Mouse (Mus musculus) frontal cortex, adult 2 months (tissue): Measurements from ENCODE around the gene Timp3. TPM values are rescaled to one million over a fixed set of nuclear protein-coding genes. Genes with fewer than 3 reads are reported as not detected.
"Not testable (repeated sequence)": the region's sequence is repeated elsewhere in the genome, so short reads cannot be mapped to it uniquely, and the experiment has no call there.

ENCODE experiments used
- DNase-seq, 2 experiments: peaks; one replicate each; pipeline ENCODE4 v3.0.0; 2022; ENCODE audit warnings: low spot score in 1 of 2; ENCODE audit errors: extremely low spot score in 1 of 2
- polyA plus RNA-seq: library from polyadenylated mRNA; depleted of rRNA; stranded (reverse); fragments of >200 nt; gene quantifications from 2 replicates; pipeline ENCODE4 v1.2.3, GENCODE M21; 2012

Timp3 gene
- polyA plus RNA-seq, 1 experiment = 65.5 TPM

DNA sequence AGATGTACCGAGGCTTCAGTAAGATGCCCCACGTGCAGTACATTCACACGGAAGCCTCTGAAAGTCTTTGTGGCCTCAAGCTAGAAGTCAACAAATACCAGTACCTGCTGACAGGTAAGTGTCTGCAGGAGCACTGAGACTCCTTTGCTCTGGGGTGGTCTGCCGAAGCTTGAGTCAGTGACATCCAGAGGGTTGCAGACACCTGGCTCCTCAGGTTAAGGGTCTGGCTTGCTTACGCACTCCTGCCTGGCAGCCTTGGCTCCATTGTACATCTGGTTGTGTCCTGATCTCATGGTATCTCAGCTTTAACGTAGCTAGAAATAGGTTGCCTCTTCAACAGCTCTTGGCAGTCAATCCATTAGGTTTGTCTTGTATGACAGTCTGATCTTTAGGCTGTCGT lies 43.8 kb downstream of the Timp3 start:
- DNase-seq = no peak

DNA sequence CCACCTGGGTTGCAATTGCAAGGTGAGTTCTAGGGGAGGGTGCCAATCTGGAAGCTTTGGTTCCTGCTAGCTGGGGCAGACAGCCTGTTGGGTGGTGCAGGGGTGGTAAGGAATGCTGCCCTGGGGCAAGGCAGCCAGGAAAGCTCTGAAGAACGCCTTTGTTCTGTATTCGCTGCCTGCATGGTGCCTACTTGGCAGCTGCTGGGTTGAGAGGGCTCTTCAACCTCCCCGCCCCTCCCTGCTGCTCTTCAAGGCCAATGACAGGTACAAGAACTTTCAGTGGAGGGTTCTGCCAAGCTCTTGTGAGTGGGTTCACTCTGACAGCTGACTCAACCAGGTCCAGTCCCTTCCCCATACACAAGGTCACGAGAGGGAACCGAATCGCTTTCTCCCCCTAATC lies 44.5 kb downstream of the Timp3 start:
- no peak for DNase-seq

DNA sequence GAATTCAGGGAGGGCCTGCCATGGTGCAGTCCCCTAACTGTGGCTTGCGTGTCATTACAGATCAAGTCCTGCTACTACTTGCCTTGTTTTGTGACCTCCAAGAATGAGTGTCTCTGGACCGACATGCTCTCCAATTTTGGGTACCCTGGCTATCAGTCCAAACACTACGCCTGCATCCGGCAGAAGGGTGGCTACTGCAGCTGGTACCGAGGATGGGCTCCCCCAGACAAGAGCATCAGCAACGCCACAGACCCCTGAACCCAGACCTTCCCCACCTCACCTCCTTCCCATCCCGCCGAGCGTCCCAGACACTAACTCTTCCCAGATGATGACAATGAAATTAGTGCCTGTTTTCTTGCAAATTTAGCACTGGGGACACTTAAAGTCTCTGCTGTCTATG lies 45.5 kb downstream of the Timp3 start:
- DNase-seq = no peak

DNA sequence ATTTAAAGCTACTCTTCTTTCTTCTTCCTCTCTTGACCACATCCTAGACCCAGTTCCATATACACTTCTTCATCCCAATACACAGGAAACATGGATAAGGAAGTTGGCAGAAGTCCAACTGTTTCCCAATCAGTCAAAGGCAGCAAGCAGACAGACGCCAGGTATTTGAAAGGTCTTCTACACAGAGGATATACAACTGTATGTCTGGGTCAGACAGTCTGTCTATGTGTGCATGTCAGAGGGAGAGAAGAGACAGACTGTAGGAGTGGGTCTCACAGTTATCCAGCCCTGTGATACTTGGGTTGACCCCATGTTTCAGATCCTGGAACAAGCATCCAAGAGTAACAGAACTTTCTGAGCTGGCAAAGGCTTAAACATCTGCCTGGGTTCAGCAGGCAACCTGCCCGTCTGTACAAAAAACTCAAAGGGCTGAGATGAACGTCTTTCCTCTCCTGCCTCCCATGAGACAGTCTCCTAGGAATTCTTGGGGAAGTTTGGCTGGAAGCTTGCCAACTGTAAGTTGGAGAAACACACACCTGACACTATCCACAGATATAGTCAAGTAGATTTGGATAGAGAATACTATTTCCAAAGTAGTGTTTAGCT lies 46.2 kb downstream of the Timp3 start:
- DNase-seq = no peak

DNA sequence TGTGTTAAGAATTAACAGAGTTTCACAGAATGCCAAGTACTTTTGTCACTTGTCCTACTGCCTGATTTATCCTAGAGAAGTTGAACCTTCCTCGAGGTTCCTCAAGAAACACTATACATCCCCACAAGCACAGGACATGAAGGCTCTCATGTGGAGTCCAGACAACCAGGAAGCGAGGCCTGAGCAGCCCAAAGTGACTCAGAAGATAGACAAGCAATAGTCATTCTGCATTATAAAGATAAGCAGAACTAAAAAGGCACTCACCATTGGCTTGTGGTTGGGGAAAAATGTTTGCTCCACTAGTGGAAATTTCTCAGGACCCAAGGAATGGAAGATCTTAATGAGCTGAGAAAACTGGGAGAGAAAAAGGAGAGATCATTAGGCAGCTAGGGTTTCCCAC lies 51.1 kb downstream of the Timp3 start:
- DNase-seq = no peak

DNA sequence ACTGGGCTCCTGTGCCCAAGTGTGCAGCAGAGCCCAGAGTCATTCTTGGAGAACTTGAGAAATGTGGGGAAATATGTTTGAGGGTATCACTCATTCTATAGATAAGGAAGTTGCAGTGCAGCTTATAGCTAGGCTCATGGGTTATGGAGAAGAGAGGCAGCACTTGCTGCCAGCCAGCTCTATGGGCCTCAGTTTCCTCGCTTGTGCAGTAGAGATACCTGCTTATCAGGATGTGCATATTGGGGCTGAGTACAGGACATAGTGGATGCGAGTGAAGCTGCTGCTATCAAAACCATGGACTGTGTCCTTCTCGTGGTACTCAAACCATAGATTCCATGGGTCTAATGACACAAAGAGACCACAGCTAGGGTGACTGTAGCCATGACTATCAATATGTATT lies 52.3 kb downstream of the Timp3 start:
- no peak for DNase-seq

DNA sequence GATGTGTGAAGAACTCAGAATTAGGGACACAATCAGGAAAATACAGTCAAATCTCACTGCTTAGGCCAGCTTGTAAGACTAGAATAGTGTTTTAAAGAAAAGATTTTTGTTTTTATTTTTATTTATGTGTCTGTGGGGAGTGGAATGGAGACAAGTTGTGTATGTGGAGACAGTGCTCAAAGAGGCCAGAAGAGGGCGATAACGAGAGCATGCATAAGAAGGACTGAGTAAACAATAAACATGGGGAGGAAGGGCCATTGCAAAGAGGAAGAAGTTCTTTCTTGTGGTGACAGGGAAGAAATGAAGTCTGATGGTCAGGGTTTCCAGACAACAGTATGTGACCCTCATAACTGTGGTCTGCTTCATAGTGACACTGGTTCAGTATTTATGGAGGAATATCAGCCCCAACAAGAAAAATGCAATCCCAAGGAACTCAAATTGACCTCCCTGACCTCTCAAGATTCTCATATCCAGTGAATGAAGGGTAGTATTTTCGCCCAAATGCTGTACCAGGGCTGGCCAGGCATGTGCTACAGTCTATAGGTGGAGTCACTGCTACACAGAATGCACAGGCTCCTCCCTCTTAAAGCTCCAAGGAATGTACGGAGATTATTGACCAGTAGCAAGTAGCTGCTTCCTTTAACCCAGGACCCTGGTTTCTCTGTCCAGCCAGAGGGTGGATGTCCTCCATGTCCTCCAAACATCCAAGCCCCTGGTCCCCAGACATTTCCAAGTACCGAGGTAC lies 56.8 kb downstream of the Timp3 start:
- DNase-seq = peak in 1 of 2 experiments; percentile 50

DNA sequence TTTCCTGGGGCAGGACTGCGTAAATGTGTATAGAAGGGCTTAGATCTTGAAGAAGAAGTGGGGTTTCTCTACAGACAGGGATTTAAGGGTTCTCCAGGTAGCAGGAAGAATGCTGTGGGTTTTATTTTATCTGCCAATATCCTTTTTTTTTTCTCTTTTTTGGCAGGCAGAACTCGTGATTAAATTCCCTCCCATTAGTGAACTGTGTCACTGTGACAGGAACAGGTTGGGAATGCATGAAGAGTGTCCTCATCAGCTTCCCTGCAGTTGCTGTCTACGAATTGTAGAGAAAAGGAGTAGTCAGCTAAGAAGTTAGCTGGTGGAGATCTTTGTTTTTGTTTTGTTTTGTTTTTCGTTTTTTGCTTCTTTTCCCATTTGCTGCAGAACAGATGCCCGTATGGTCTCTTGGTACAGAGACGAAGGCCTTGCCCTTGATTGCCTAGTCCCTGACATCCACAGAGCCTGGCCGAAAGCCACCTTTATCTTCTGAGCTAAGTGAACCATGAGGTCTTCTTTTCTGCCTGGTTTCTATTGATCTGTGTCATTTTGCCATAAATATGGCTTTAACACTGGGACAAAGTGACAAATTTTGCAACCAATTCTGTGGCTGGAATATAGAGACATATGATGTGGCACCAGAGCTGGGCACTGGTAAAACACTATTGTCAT lies 58.3 kb downstream of the Timp3 start:
- DNase-seq = no peak

DNA sequence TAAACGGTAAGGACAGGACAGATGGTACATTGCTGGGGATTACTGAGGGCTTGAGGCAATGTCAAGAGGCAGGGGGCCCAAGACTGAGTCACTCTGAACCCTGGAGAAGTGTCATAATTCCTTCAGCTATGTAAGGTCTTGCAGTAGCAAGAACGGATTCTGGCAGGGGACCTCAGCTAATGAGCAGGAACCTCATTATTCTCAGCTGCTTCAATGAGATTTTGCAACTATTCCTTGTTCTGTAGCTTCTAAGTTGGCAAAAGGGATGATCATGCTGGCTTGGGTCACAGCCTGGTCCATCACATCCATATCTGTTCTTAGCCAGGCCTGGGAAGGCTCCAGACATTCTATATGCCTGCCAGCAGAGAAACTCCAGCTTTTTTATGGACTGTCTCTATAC lies 59.0 kb downstream of the Timp3 start:
- no peak for DNase-seq

DNA sequence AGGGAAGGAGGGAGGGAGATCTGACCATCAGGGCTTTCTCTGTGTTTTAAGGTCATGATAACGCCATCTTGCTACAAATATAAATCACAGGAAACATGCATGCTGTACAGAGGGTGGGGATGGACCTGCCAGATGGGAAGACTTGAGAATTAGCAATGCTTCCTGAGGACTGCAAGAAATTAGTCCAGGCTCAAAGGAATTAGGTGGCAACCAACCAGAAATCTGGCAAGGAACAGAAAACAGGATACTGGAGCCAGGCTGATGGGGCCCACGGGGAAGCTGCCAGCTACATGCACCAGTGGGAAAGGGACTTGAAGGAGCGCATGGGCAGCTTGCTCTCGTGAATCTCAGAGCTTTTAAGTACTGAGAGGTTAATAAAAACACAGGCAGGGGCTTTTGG lies 59.5 kb downstream of the Timp3 start:
- no peak for DNase-seq

DNA sequence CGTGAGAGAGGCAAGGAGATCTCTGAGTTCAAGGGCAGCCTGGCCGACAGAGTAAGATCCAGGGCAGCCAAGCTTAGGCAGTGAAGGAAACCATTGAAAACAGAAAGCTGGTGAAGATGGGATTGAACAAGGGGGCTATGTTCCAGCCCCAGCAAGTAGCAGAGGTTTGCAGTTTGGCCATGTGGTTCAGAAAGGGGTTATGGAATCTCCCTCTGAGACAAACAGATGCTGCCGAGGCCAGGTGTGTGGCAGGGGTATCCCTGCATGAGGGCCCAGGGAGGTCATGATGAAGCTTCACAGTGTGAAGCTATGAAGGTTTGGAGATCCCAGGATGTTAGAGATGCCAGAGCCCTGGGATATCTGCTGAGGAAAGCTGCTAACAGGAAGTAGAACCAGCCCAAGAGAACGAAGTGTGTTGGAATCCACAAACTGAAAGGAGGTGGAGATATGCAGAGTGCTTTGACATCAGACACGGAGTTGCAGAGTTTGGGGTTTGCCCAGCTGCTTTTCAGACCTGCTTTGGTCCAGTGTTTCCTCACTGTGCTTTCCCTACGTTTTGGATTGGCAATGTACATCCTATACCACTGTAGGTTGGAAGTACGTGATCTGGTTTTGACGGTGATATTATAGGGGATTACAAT lies 63.6 kb downstream of the Timp3 start:
- DNase-seq = no peak

DNA sequence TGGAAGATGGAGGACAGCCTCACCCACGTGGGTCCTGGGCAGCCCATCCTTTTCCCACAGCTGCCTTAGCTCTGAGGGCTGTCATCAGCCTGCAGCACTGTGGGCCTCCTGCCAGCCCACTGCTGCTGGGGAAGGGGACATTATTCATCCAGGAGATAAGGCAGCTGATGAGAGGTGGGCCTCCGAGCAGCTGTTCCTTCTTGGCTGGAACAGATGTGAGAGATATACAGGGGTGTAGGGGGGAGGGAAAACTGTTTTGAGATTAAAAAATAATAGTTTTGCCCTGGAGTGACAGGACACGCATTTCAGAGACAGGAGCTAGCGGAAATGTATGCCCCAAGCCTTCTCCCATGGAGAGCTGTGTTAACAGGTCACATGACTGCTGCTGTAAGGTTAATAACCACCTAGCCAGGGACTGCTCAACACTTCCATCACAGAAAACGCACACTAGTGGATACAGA lies 65.5 kb downstream of the Timp3 start:
- DNase-seq = no peak

DNA sequence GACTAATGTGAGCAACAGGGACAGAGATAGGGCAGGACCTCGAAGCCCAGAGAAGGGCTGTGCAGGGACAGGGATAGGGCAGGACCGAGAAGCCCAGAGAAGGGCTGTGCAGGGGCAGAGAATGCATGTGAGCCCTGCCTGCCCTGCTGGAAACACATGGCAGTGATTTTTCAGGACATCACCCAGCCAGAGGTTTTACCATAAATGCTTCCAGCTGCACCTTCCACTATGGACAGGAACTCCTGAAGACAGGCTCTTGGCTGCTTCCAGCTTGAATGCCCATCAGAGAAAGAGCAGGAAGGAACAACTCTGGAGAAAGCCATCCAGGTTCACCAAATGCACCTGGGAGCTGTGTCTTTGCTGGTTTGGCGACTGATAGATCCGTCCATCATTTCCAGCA lies 67.2 kb downstream of the Timp3 start:
- DNase-seq = no peak

DNA sequence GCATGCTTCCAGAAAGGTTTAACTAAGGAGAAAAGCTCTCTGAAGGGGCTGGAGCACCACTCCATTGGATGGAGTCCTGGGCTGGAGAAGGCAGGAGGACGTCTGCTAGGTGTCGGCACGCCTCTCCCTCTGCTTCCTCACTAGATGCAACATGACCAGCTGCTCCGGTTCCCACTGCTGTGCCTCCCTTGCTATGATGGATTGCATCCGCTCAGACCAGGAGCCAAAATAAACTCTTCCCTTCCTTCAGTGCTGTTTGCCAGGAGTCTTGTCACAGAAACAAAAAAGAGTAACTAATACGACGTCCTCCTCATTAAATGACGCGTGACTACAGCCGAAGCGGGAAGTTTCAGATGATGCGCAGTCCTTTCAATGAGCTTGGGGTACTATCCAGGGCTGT lies 68.6 kb downstream of the Timp3 start:
- no peak for DNase-seq

DNA sequence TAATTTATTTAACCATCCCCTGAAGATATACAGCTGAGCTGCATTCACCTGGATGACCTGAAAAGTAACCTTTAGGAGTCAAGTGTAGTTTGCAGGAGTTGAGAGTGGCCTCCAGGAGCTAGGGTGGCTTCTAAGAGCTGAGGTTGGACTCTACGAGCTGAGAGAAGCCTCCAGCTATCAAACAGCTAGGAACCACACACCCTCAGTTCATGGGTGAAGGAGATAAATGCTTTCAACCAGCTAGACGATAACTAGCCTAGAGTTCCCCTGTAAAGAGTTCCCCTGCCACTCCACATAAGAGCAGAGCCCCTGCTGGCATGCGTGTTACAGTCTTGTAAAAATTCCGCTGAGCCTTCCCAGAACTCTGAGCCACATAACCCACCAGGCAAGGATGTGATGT lies 69.2 kb downstream of the Timp3 start:
- DNase-seq = no peak

DNA sequence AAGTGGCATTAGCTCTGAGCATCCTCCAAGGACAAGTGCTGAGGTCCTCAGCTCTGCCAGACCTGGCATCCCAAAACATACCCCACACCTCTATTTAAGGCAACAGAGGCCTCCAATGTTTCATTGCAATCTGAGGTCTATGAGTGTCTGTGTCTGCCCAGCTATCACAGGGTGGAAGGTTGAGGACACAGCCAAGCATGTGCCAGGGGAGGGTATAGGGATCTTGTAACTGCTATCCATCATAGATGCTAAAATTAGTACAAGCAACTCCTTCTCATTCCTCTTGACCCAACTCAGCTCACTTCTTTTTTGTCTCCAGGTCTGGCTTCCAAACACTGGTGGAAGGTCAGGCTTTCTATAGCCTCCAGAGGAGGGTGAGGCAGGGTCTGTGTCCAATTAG lies 71.4 kb downstream of the Timp3 start:
- no peak for DNase-seq

DNA sequence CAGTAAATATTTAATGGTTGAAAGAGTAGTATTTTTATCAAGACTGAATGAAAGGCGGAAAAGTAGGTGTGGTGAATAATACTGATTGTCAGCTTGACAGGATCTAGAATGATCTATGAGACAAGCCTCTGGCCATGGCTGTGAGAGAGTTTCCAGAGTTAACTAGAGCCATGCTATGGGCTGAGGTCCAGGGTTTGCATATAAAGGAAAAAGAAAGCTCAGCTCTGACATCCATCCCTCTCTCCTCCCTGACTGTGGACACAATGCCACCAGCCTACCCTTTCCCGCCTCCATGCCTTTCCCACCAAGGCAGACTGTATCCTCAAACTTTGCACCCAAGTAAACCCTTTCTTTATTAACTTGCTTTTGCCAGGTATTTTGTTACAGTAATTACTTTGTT lies 73.9 kb downstream of the Timp3 start:
- DNase-seq = no peak

DNA sequence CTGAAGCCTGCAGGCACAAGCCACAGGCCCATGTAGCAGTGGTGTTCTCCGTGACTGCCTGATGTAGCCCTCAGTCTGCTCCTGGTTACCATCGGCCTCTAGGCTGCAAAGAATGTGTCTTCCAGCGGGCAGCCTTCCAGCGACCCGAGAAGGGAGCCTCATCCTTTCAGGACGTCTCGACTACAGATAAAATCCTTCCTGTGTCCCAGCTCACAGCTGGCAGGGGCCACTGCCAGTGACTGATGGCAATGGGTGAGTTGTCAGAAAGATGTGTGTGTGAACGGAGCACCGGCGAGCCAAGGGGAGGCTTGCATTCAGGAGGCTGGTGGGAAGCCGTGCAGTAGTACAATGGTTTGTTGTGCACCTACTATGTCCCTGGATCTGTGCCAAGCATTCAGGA lies 75.7 kb downstream of the Timp3 start:
- DNase-seq = no peak

DNA sequence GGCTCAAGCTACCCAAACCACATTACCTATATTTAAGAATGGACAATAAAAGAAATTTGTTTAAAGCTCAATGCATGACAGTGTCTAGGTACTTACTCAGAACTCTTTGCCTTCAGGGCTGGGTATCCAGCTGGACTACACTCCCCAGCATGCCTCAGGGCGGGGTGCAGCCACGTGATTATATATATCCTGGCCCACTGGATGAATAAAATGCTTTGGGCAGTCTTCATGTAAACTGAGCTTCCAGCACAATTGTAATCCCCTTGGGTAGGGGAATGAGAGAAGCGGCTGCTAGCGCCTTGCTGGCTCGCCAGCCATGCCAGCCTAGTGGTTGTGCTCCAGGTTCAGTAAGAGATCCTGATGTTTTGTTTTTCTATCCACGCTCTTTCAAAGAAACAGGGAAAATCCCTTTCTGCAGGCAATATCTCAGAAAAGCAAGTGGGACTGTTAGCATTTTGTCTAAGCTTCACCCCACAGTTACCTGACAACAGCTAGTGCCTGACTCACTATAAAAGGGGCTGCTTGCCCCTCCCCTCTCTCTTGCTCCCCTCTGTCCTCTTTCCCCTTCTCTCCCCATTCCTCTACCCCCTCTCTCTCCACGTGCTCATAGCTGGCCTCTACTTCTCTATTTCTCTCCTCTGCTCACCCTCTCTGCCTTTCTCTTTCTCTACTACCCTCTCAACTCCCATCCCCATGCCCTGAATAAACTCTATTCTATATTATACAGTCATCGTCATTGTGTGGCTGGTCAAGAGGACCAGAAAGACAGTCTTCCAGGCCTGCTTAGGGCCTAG lies 76.4 kb downstream of the Timp3 start:
- no peak for DNase-seq

DNA sequence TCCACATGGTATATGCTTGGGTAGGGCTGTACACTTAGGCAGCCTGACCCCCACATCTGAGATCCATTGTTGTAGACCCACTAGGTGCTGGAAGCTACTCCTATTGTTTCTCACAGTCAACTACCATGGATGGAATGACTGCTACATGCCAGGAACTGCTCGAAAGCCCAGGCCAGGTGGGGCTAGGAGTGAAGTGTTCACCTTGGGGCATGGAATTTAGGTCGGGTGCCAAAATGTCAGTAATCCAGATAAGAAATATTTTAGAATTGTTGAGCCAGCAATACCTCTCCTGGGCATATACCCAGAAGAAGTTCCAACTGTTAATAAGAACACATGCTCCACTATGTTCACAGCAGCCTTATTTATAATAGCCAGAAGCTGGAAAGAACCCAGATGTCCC lies 78.6 kb downstream of the Timp3 start:
- DNase-seq = not testable (repeated sequence)

DNA sequence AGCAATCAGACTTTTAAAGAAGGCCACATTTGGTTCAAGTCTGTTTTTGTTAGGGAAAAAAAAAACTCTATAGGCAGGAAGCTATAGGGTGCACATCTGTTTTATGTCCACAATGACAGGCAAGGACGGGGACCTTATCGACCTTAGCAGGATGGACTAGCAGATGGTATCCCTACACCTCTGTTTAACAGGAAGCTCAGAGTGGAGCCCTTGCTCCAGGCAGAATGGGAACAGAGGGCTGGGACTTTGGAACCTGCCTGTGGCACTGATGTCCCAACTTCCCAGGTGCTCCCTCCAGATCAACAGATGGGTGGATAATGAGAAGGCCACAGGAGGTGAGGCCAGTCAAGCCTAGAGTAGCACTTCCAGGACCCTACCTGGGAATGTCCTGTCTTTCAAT lies 80.5 kb downstream of the Timp3 start:
- no peak for DNase-seq
